Mouse (Mus musculus) midbrain, embryonic 10.5 days (tissue): ENCODE results near the gene Zfp831. TPM values are rescaled to one million over a fixed set of nuclear protein-coding genes. Genes with fewer than 3 reads are reported as not detected.

ENCODE experiments used
- DNase-seq: peaks from one replicate; pipeline ENCODE4 v3.0.0-alpha.2; 2017; ENCODE audit warnings: low spot score
- H3K27ac ChIP-seq: fragments of 300-500 bp; sonication (generic); replicated peaks from 2 replicates; pipeline ENCODE4 v1.5.1; 2016; ENCODE audit warnings: mild to moderate bottlenecking
- H3K27me3 ChIP-seq: fragments of 300-500 bp; sonication (generic); 2 replicates; pipeline ENCODE4 v1.6.1; 2016; ENCODE audit warnings: low read depth, mild to moderate bottlenecking; ENCODE audit not compliant: poor library complexity, severe bottlenecking
- H3K36me3 ChIP-seq: fragments of 300-500 bp; sonication (generic); 2 replicates; pipeline ENCODE4 v1.6.1; 2016; ENCODE audit warnings: mild to moderate bottlenecking, moderate library complexity
- H3K4me1 ChIP-seq: fragments of 300-500 bp; sonication (generic); 2 replicates; pipeline ENCODE4 v1.6.1; 2016
- H3K4me3 ChIP-seq: fragments of 300-500 bp; sonication (generic); 2 replicates; pipeline ENCODE4 v1.5.1; 2016; ENCODE audit warnings: mild to moderate bottlenecking, moderate library complexity
- H3K9me3 ChIP-seq: fragments of 300-500 bp; sonication (generic); replicated peaks from 2 replicates; pipeline ENCODE4 v1.6.1; 2016; ENCODE audit warnings: mild to moderate bottlenecking
- WGBS: fragments of 180-500 bp; shearing (Covaris S2); methylation state at CpG from one replicate; pipeline ENCODE4 v1.1.7; 2016; 5-methylcytosine and 5-hydroxymethylcytosine counted together
- polyA plus RNA-seq: library from polyadenylated mRNA; unstranded; fragments of >200 nt; fragmentation: Nextera tagmentation; extraction: Ambion mirVana; gene quantifications from 2 replicates; pipeline ENCODE4 v1.2.1, GENCODE M21; 2016

Zfp831 gene
- polyA plus RNA-seq, 1 experiment from 2014 or later, result not detected

DNA sequence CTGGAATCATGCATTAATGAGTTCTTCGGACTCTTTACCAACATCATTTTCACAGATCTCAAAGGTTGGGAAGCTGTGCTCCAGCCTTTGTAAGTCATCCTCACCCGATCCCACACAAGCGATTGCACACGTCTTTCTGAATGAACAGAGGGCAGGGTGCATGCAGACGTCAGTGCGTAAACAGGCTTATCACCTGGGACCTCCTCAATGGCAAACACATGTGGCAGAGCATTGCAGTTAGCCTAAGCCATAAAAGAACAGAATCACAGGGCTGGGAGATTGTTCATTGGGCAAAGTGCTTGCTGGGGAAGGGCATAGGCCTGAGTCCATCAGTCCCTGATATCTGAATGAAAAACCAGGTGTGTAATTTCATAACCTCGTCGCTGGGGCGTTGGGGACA, 17.0 kb downstream of the Zfp831 start:
- no peaks in the 10 kb centered on the region for H3K9me3 ChIP-seq
- DNase-seq, result no peak

DNA sequence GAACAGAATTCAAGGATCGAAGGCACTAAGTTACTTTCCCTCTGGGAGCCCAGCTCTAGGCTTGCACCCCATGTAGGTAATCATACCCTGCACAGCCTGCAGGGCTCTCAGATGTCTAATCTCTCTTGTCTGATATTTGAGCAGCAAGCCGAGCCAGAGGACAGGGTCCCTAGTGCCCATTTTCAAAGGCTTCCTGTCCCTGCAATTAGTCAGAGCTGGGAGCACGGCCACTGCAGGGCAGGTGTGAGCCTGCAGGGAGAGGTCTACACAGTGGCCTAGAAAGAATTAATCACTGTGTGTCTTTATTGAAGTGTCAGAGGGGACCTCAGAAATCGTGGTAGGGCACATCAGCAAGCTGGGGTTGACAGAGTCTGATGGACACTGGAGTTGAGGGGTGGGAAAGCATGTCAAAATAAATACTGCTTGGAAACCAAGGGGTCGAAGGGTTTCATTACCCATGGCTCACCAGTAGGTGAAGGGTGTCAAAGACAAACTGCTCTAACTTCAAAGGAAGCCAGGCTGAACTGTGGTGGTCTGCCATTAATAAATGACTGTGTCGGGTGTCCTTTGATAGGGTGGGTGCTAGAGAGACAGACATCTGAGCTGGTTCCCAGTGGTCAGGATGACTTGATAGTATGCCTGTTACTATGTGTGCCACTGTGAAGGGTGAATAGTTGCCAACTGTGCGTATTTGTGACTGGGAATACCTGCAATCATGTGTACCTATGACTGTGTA, 18.3 kb downstream of the Zfp831 start:
- WGBS, result 66% methylated on average over 7 of the region's 7 CpGs
- no peaks in the 10 kb centered on the region for H3K36me3 ChIP-seq
- no peak for DNase-seq

More for the DNA sequence above, 17.0 kb downstream of the Zfp831 start:
- WGBS, result 90% methylated on average over 9 of the region's 9 CpGs
- Histone ChIP-seq H3K4me1 (peaks cover 6% of the 10 kb centered on the region; the same call in 1 of the 2 replicates), H3K4me3 (no peak overlapping the region), H3K27me3 (no peaks in the 10 kb centered on the region), H3K36me3 (no peaks in the 10 kb centered on the region), H3K27ac (no peak overlapping the region)

DNA sequence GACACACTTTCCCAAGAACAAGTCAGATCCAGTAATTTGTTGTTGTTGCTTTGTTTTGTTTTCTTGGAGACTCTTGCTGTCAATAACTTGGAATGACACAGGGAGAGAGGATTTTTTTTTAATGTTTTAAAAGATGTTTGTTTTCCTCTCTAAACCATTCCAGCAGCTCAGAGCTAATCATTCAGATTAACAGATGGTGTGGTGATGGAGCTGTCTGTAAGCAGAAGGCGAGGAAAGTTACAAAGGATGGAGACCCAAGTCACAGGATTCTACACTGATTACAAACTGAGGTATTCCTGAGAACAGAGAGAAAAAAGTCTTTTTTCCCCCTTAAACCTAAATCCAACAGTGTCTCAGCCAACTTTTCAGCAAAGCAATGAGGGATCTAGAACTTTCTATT, 19.3 kb downstream of the Zfp831 start:
- Histone ChIP-seq H3K27me3 (no peaks in the 10 kb centered on the region), H3K4me3 (no peak overlapping the region), H3K36me3 (no peaks in the 10 kb centered on the region), H3K27ac (no peak overlapping the region), H3K9me3 (no peaks in the 10 kb centered on the region), H3K4me1 (no peaks in the 10 kb centered on the region; the same call in 1 of the 2 replicates)
- DNase-seq, result no peak
- WGBS, result 83% methylated on average over 1 of the region's 1 CpGs

More for the DNA sequence above, 18.3 kb downstream of the Zfp831 start:
- Histone ChIP-seq H3K4me1 (no peaks in the 10 kb centered on the region; the same call in 1 of the 2 replicates), H3K27ac (no peak overlapping the region), H3K27me3 (no peaks in the 10 kb centered on the region), H3K4me3 (no peak overlapping the region), H3K9me3 (no peaks in the 10 kb centered on the region)

DNA sequence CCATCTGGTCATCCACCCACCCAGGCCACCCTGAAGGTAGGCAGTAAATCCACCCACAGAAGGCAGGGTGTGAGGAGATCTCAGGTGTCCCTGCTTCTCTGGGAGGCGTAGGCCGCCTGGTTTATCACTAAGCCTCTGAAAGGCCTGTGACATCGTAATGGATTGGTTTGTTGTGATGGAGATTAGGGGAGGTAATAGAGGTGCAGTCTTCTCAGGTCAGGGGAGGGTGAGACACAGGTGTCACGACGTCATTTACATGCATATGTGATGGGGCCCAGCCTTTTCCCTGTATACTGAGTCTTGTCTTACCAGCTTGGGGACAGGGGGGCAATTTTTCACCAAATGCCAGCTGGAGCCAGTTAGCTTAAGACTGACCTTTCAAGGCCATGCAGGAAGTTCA, 22.1 kb downstream of the Zfp831 start:
- Histone ChIP-seq H3K36me3 (no peaks in the 10 kb centered on the region), H3K9me3 (no peaks in the 10 kb centered on the region), H3K4me3 (no peak overlapping the region), H3K4me1 (no peaks in the 10 kb centered on the region; the same call in 1 of the 2 replicates), H3K27ac (no peak overlapping the region), H3K27me3 (peaks cover 3% of the 10 kb centered on the region; the same call in 1 of the 2 replicates)
- DNase-seq, result no peak
- WGBS, result 63% methylated on average over 5 of the region's 5 CpGs

DNA sequence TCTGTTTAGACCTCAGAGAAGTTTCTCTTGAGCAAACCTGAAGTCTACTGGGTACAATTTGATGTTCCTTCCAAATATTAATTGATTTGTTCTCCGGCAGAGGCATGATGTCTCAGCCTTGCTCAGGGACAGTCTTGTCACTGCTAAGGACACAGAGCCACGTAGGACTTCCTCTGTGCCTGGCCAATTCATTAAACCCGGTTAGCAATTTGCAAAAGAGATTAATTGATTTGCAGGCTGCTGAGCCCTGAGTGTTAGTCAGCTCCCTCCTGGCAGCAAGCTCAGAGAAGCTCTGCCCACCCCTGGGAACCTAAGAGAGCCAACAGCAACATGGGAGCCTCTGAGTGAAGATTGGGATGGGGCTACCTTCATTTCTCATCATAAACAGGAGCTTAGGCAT, 25.5 kb downstream of the Zfp831 start:
- Histone ChIP-seq H3K4me1 (peaks cover 19% of the 10 kb centered on the region), H3K27me3 (peaks cover 30% of the 10 kb centered on the region), H3K27ac (no peak overlapping the region), H3K9me3 (no peaks in the 10 kb centered on the region), H3K36me3 (no peaks in the 10 kb centered on the region), H3K4me3 (no peak overlapping the region)
- WGBS, result 69% methylated on average over 3 of the region's 3 CpGs
- no peak for DNase-seq

DNA sequence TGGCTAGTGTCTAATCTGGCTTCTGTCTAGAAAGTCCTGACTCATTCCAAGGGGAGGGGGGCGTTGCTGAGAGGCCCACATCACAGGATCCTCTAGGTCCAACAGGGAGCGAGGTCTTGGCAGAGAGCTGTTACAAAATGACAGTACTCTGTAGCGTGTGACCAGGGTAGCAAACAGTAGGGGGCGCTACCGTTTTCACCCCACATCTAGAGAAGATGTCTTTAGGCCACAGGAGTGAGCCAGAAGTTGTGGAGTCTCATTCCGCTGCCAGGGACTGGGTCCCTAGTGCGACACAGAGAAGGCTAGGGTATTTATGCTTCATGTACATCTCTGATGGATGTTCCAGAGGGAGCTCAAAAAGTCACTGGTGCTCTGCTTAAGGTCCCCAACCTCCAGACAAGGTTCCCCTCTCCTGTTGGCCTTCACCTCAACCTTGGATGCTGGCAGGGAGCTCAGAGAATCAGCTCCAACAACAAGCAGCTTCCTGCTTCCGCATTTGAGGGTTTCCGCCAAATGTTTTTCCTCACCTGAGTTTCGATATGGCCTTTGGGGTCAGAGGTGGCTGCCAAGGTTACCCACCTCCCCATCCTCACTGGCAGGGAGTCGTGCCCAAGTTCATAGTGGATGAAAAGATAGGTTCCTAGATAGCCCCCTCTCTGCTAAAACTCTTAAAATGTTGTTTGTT, 29.3 kb downstream of the Zfp831 start:
- H3K4me3 ChIP-seq, result peak overlapping the region; percentile 55; the same call in 1 of the 2 replicates
- H3K4me1 ChIP-seq, result peaks cover 28% of the 10 kb centered on the region
- H3K9me3 ChIP-seq, result no peaks in the 10 kb centered on the region
- no peak overlapping the region; the same call in 1 of the 2 replicates for H3K27ac ChIP-seq
- 24% methylated on average over 11 of the region's 11 CpGs for WGBS
- no peaks in the 10 kb centered on the region for H3K36me3 ChIP-seq
- DNase-seq, result peak; percentile 19
- peaks cover 45% of the 10 kb centered on the region for H3K27me3 ChIP-seq

DNA sequence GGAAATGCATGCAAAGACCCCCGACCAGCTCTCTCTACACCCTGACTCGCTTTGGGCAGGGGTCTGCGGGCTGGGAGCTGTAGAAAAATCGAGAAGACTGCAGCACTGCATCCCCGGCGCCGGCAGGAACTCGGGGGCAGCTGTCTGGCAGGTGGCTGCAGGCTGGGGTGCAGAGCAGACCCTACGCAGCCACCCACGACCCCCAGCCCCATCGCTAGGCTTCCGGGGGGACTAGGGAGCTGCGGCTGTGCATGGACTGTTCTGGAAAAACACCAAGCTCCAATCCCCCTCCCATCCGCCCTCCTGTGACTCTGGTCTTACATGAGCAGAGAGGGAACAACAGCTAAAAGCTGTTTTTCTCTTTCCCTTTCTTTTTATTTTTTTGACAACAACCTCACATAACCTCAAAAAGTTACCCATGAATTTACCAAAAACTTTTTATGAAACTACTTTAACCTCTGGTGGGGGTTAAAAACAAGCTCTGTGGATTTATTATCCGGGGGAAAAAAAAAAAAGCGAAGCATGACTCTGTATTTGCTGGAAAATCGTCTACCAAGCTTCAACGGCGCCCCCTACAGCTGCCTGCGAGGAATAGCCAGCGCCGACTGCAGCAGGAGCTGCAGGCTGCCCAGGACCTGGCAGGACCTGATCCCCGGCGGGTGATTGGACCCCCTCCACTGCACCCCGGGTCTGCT, 30.4 kb downstream of the Zfp831 start:
- DNase-seq, result peak; percentile 89
- Histone ChIP-seq H3K4me1 (peaks cover 28% of the 10 kb centered on the region), H3K27me3 (peaks cover 45% of the 10 kb centered on the region), H3K4me3 (peak overlapping the region; percentile 55), H3K36me3 (no peaks in the 10 kb centered on the region), H3K9me3 (no peaks in the 10 kb centered on the region), H3K27ac (peak overlapping the region; percentile 81)
- under 1% methylated on average over 25 of the region's 25 CpGs for WGBS

DNA sequence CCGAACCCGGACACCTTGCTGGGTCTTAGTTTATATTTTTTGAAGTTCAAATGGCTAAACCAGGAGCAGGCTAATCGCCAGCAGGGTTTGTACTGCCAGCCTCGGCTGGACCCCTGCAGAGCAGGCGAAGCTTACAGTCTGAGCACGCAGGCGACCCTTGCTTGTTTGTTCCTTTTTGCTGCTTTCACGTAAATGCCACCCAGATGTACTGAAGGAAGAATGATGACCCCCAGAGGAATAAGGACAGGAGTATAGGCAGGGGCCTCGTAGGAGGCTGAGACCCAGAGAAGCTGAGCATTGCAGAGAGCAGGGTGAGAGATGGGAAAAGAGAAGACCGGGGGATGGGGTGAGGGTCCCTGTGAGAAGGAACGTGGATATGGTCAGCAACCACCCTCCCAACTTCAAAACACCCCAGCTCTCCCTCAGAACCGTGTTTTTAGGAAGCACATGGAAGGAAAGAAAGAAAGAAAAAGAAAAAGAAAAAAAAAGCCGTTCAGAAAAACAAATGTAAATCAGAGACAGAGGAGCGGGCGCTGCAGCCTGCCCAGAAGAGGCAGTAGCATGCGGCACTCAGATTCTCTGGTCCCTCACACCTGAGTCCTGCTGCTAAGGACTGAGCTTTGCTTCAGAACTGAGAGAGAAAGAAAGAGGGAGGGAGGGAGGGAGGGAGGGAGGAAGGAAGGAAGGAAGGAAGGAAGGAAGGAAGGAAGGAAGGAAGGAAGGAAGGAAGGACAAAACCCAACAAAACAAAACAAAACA, 31.1 kb downstream of the Zfp831 start:
- peak; percentile 22 for DNase-seq
- 2% methylated on average over 16 of the region's 16 CpGs for WGBS
- Histone ChIP-seq H3K4me1 (peaks cover 28% of the 10 kb centered on the region), H3K36me3 (no peaks in the 10 kb centered on the region), H3K27ac (peak overlapping the region; percentile 76), H3K9me3 (no peaks in the 10 kb centered on the region), H3K27me3 (peaks cover 45% of the 10 kb centered on the region), H3K4me3 (peak overlapping the region; percentile 55)

DNA sequence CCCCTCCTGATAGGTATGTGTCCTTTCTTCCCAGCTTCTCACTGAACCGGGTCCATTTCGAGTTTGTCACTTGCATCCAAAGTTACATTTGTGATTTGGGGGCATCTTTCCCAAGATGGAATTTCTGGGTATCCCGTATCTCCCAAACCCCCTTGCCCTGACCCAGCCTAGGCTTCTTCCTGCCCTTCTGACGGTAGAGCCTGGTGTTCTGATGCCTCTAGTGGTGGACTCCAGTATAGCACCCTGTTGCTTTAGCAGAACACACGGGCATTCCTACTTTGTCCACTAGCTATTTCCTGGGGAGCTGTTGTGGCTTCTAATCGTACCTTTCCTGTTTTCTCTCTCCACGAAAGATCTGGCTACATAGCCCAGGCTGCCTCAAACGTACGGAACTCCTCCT, 32.3 kb downstream of the Zfp831 start:
- peak; percentile 82 for DNase-seq
- Histone ChIP-seq H3K4me3 (no peak overlapping the region), H3K27ac (no peak overlapping the region), H3K27me3 (peaks cover 39% of the 10 kb centered on the region), H3K4me1 (peaks cover 28% of the 10 kb centered on the region), H3K9me3 (no peaks in the 10 kb centered on the region), H3K36me3 (no peaks in the 10 kb centered on the region)
- WGBS, result 18% methylated on average over 9 of the region's 9 CpGs

DNA sequence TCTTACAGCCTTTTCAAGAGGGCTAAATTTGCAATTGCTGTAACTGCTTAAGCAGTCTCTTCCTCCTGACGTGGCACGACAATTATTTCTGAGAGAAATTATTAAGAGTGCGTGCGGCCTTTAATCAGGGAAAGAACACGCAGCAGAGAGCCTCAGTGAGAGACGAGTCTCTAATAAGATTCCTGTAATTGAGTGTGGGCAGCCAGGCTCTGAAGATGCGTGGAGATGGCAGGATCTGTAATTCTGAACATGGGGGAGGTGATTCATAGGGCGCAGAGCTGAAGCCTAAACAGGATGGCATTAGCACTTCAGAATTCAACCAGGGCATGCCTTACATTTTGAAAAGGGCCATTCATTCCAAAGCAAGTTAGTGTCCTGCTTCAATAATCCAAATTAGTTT, 58.0 kb downstream of the Zfp831 start:
- no peak for DNase-seq
- no peaks in the 10 kb centered on the region for H3K4me1 ChIP-seq
- 88% methylated on average over 8 of the region's 8 CpGs for WGBS
- H3K9me3 ChIP-seq, result no peaks in the 10 kb centered on the region
- H3K27ac ChIP-seq, result no peak overlapping the region
- H3K4me3 ChIP-seq, result no peak overlapping the region
- no peaks in the 10 kb centered on the region for H3K27me3 ChIP-seq
- no peaks in the 10 kb centered on the region for H3K36me3 ChIP-seq

DNA sequence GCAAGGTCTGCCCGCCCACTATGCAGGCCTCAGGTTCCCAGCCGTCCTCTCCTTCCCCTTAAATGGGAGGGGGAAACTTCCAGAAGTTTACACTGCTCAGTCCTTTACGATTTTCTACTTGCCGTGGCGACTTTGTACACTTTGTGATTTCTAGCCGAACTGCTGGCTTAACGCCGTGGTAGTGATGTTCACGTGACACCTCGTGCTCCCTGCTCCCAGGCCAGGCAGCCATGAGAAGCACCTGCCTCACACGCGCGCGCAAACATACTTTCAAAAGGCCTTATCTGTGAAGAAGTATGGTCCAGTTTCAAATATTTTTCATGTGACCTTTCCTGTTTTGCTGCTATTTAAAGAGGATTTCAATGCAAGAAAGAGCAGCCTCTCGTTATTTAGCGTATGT, 63.8 kb downstream of the Zfp831 start:
- Histone ChIP-seq H3K4me3 (no peak overlapping the region), H3K27me3 (no peaks in the 10 kb centered on the region), H3K9me3 (no peaks in the 10 kb centered on the region), H3K36me3 (no peaks in the 10 kb centered on the region), H3K27ac (no peak overlapping the region), H3K4me1 (no peaks in the 10 kb centered on the region)
- WGBS, result 94% methylated on average over 16 of the region's 16 CpGs
- no peak for DNase-seq

DNA sequence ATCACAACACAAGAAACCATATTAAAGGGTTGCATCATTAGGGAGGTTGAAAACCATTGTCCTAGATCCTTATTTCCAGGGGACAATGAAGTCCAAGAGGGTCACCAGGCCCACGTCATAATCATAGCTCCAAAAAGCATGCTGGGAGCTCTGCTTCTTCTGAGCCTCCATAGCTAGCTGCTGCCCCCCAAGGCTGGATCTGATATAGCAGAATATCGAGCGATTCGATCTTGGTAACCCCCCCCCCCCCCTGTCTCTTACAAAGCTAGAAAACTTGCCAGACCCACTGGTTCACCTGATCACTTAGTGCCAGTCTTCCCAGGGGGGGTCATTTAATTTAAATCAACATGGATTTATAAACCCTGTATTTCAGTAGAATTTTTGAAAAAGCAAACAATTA, 65.3 kb downstream of the Zfp831 start:
- Histone ChIP-seq H3K27ac (no peak overlapping the region), H3K36me3 (no peaks in the 10 kb centered on the region)
- 81% methylated on average over 4 of the region's 4 CpGs for WGBS

More for the DNA sequence above, 65.3 kb downstream of the Zfp831 start:
- Histone ChIP-seq H3K4me1 (no peaks in the 10 kb centered on the region), H3K9me3 (no peaks in the 10 kb centered on the region), H3K4me3 (no peak overlapping the region), H3K27me3 (no peaks in the 10 kb centered on the region)
- no peak for DNase-seq
